Mouse (Mus musculus) lung, embryonic 15.5 days (tissue): Measurements from ENCODE around the gene Vegfb. TPM values are rescaled to one million over a fixed set of nuclear protein-coding genes. Genes with fewer than 3 reads are reported as not detected.

ENCODE experiments used
- ATAC-seq: fragments of 200-750 bp; cut with Nextera tagmentation; 2 replicates; pipeline ENCODE4 v1.8.0; 2017; ENCODE audit warnings: moderate number of reproducible peaks, borderline replicate concordance; ENCODE audit not compliant: low FRiP score, low TSS enrichment; ENCODE audit errors: extremely low read depth
- H3K27ac ChIP-seq: fragments of 300-500 bp; sonication (generic); 2 replicates; pipeline ENCODE4 v1.5.1; 2015; ENCODE audit warnings: moderate library complexity, mild to moderate bottlenecking, inconsistent platforms
- H3K27me3 ChIP-seq: fragments of 300-500 bp; sonication (generic); 2 replicates; pipeline ENCODE4 v1.6.1; 2015; ENCODE audit warnings: inconsistent platforms
- H3K36me3 ChIP-seq: fragments of 300-500 bp; sonication (generic); 2 replicates; pipeline ENCODE4 v1.6.1; 2015; ENCODE audit warnings: inconsistent platforms
- H3K4me1 ChIP-seq: fragments of 300-500 bp; sonication (generic); 2 replicates; pipeline ENCODE4 v1.6.1; 2015; ENCODE audit warnings: inconsistent platforms
- H3K4me2 ChIP-seq: fragments of 300-500 bp; sonication (generic); 2 replicates; pipeline ENCODE4 v1.6.1; 2015; ENCODE audit warnings: inconsistent platforms, mild to moderate bottlenecking, moderate library complexity
- H3K4me3 ChIP-seq: fragments of 300-500 bp; sonication (generic); 2 replicates; pipeline ENCODE4 v1.5.1; 2015; ENCODE audit warnings: mild to moderate bottlenecking, inconsistent platforms
- H3K9ac ChIP-seq: fragments of 300-500 bp; sonication (generic); 2 replicates; pipeline ENCODE4 v1.6.1; 2015; ENCODE audit warnings: inconsistent platforms
- H3K9me3 ChIP-seq: fragments of 300-500 bp; sonication (generic); 2 replicates; pipeline ENCODE4 v1.6.1; 2016; ENCODE audit warnings: inconsistent platforms
- WGBS: fragments of 180-500 bp; shearing (Covaris S2); methylation state at CpG from one replicate; pipeline ENCODE4 v1.1.7; 2015; 5-methylcytosine and 5-hydroxymethylcytosine counted together
- polyA plus RNA-seq: library from polyadenylated mRNA; unstranded; fragments of >200 nt; fragmentation: Nextera tagmentation; extraction: Ambion mirVana; gene quantifications from 2 replicates; pipeline ENCODE4 v1.2.1, GENCODE M21; 2015

Gene Vegfb
- polyA plus RNA-seq: 42.9 and 48.7 TPM in 2 replicates

DNA sequence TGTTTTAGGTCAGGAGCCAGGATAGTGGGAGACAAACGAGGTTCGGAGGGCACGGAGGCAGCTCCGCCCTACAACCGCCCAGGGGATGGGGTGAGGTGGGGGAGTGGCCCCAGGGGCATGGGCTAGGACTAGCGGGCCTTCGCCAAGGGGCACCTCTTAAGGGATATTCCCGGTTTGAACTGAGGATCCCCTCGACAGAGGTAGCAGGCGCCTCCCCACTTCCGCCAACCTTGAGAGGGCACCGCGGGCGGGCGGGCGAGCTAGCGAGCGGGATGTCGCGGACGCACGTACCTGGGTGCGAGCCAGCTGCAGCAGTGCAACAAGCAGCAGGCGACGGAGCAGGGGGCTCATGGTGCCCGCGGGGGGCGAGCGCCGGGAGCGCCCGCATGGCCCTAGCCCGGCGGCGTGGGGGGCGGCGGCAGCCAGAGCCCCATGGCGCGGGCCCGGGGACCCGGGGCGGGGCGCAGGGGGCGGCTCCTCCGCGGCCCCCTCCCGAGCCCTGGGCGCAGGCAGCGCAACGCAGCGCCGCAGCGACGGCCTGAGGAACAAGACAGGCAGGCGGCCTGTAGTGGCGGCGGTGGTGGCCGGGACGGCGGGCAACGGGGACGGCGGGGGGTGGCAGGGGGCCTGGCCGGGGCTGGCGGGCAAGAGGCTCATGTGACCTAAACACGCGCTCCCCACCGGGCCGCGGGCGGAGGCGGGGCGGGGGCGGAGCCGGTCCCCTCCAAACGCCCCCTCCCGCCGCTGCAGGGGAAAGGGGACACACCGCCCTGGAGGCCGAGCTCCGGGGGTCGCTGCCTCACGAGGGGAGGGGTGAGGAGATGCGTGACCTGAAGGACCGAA lies at the start of gene Vegfb:
Gene Vegfb, minus strand, starts transcription at position 591 of the 843 bp plus-strand sequence.
- ATAC-seq: peak; percentile 62
- Histone ChIP-seq H3K36me3 (peaks cover 25% of the 10 kb centered on the region), H3K9ac (peak within 1 kb of the TSS; percentile 95), H3K27me3 (no peaks in the 10 kb centered on the region), H3K4me2 (peak within 1 kb of the TSS; percentile 89), H3K4me3 (peak within 1 kb of the TSS; percentile 93), H3K9me3 (no peaks in the 10 kb centered on the region), H3K4me1 (peaks cover 26% of the 10 kb centered on the region), H3K27ac (peak within 1 kb of the TSS; percentile 92)
- WGBS: under 1% methylated on average over 64 of the region's 85 CpGs

DNA sequence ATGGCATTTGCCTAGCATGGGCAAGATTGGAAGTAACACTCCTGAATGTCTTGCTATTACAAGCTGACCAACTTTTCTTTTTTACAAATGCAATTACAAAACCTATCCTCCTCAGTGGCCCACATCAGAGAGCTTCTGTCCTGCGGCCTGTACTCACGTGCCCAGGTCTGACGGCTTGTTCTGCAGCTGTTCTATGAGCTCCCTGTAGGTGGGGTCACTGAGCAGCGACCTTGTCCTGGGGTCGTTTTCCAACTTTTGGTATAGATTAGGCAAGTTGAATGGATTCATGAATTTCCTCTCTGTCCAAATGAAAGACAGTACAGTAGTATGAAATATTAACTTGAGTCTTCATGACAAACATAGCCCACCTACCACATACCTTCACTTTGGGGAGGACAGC lies 46.6 kb upstream of the Vegfb start:
- no peak overlapping the region for H3K27ac ChIP-seq
- H3K27me3 ChIP-seq: no peaks in the 10 kb centered on the region
- peaks cover 67% of the 10 kb centered on the region for H3K36me3 ChIP-seq
- H3K4me1 ChIP-seq: peaks cover 10% of the 10 kb centered on the region
- no peak overlapping the region for H3K4me3 ChIP-seq
- no peak for ATAC-seq
- no peak overlapping the region for H3K9ac ChIP-seq
- H3K9me3 ChIP-seq: no peaks in the 10 kb centered on the region
- WGBS: 93% methylated on average over 5 of the region's 5 CpGs
- H3K4me2 ChIP-seq: no peak overlapping the region

DNA sequence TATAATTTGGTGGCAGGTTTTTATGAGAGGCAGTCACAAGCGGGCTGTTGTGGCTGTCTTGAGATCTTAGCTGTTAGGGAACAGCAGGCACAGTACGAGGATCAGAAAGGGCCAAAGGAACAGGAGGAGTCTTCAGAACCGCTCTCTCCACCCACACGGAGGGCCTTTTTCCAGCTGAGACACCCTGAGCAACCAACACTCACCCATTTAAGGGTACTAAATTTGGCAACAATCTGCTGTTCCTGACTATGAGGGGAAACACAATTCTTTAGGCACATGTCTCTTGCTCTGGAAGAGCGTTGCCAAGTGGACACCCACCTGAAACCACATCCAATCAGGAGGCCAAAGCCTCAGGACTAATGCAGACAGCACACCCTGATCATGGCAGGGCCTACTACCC lies 42.1 kb upstream of the Vegfb start:
- 96% methylated on average over 5 of the region's 5 CpGs for WGBS
- ATAC-seq: no peak
- Histone ChIP-seq H3K9ac (no peak overlapping the region), H3K27ac (no peak overlapping the region), H3K9me3 (no peaks in the 10 kb centered on the region), H3K36me3 (peaks cover 97% of the 10 kb centered on the region), H3K4me1 (no peaks in the 10 kb centered on the region), H3K4me2 (no peak overlapping the region), H3K27me3 (no peaks in the 10 kb centered on the region), H3K4me3 (no peak overlapping the region)

DNA sequence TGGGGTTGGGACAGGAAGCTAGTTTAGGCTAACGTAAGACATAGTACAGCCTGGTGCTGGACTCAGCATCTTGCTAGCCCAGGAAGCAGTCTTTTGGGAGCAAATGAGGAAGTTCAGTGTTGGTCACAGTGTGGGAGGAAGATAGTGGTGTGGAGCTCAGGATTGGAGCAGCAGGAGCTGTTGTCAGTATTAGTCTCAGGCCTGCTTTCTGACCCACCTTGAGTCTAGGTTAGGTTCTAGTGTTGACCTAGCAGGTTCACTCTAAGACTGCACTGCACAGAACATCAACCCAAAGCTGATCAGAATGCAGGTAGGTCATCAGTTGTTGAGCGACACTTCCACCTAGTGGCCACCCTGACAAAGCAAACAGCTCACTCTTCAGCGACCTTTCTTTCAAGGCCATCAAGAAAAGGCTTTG lies 32.8 kb upstream of the Vegfb start:
- Histone ChIP-seq H3K9ac (no peak overlapping the region), H3K4me2 (no peak overlapping the region), H3K4me1 (no peaks in the 10 kb centered on the region), H3K36me3 (peaks cover 53% of the 10 kb centered on the region), H3K27me3 (no peaks in the 10 kb centered on the region), H3K4me3 (no peak overlapping the region), H3K9me3 (no peaks in the 10 kb centered on the region), H3K27ac (no peak overlapping the region)
- ATAC-seq: no peak
- 46% methylated on average over 3 of the region's 3 CpGs for WGBS

DNA sequence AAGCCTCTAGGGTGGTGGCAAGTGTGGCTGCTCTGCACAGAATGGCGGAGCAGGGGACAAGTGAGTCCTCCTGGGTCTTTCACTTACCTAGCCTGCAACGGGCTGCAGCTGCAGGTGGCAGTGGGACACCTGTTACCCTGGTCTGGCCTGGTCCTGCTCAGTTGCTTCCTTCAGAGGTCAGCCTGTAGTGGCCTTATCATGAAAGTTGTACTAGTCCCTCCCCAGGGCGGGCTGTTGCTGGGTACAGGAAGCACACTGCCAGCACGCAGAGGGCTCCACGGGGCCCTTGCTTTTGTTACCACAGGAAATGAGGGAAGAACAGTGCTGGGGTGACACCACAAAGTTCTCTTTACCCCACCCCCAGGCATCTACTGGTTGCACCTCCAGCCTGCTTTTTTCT lies 31.7 kb upstream of the Vegfb start, which contains the start of gene Fermt3:
Gene Fermt3, minus strand, starts transcription at position 279 of the 400 bp plus-strand sequence.
- H3K27ac ChIP-seq: no peak within 1 kb of the TSS
- H3K4me1 ChIP-seq: no peaks in the 10 kb centered on the region
- H3K9me3 ChIP-seq: no peaks in the 10 kb centered on the region
- no peaks in the 10 kb centered on the region for H3K27me3 ChIP-seq
- peak within 1 kb of the TSS; percentile 9; the same call in 1 of the 2 replicates for H3K4me3 ChIP-seq
- H3K36me3 ChIP-seq: peaks cover 43% of the 10 kb centered on the region
- no peak within 1 kb of the TSS for H3K4me2 ChIP-seq
- WGBS: 60% methylated on average over 5 of the region's 5 CpGs
- ATAC-seq: peak; percentile 67; the same call in 1 of the 2 replicates
- H3K9ac ChIP-seq: no peak within 1 kb of the TSS

GRCm38 (mm10) chr19:7018546-7018945 lies 31.1 kb upstream of the Vegfb start:
- Histone ChIP-seq H3K27me3 (no peaks in the 10 kb centered on the region), H3K9me3 (no peaks in the 10 kb centered on the region), H3K4me2 (no peak overlapping the region), H3K27ac (no peak overlapping the region), H3K4me3 (peak overlapping the region; percentile 9; the same call in 1 of the 2 replicates), H3K9ac (no peak overlapping the region), H3K4me1 (no peaks in the 10 kb centered on the region), H3K36me3 (peaks cover 38% of the 10 kb centered on the region)
- WGBS: 82% methylated on average over 11 of the region's 11 CpGs
- no peak for ATAC-seq

DNA sequence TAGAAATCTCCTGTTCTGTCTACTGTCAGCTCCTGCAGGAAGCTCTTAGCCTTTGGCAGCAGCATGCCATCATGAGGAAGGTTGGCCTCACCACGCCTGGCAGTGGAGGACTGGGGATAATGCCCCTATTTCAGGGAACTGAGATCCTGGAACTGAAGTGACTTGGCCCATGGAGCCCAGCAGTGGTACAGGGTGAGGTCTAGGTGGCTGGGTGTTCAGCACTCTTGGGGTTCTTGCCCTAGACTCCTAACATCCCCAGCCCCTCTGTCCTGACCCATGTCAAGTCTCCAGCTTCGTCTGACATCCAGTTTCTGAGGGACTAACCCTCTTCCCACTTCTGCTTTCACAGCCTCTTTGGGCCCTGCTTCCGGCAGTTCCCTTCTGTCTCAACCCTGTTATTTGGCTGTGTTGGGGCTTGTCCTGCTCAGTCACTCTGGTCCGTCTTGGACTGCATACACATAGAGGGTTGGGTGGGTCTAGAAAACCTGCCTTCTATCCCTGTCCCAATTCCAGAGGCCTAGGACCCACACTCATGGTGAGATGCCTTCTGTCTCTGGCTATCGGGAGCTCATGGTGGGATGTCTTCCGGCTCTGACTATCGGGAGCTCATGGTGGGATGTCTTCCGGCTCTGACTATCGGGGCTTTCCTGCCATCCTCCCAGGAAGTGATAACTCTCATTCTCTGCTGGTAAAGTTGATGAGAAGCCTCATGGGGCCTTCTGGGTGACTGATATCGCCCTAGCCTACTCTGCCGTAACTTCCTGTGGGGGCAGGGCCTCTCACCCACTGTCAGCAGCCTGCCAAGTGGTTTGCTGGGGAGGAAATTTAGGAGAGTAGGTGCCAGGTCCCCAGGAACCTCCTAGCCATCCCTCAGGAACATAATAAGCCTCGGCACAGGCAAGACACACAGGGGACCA lies 30.3 kb upstream of the Vegfb start:
- Histone ChIP-seq H3K9me3 (no peaks in the 10 kb centered on the region), H3K4me3 (no peak overlapping the region), H3K27ac (no peak overlapping the region), H3K9ac (no peak overlapping the region), H3K4me1 (no peaks in the 10 kb centered on the region), H3K4me2 (no peak overlapping the region), H3K36me3 (peaks cover 31% of the 10 kb centered on the region), H3K27me3 (no peaks in the 10 kb centered on the region)
- WGBS: 72% methylated on average over 12 of the region's 12 CpGs
- ATAC-seq: no peak

DNA sequence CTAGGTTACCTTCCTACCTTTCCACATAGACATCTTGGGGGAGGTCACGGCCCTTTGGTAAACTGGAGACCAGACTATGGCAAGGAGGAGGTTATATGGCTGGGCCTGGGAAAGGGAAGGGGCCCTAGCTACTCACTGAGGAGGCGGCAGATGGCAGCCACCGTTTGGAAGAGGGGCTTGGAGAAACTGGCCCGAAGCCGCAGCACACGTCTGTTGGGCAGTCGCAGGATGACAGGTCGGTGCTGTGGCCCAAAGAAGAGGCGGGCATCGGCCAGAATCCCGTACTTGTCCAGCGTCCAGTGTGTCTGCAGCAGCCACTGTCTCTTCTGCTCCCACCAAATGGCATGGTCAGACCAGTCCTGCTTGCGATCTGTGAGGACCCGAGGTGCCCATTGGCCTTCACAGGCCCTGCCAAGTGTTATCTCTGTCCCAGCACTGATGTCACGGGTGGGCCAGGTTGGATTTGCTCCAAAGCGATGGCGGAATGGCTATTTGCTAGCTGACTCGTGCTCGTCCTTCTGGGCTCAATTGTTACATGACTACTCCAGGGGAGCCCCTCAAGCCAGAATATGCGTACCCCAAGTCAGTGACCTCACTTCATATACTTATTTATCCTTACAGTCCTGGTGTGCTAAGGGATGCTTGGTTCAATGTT lies 27.2 kb upstream of the Vegfb start:
- H3K36me3 ChIP-seq: no peaks in the 10 kb centered on the region; the same call in 1 of the 2 replicates
- no peak for ATAC-seq
- no peaks in the 10 kb centered on the region for H3K4me1 ChIP-seq
- WGBS: 85% methylated on average over 20 of the region's 20 CpGs
- H3K9ac ChIP-seq: no peak overlapping the region
- H3K4me3 ChIP-seq: no peak overlapping the region
- no peaks in the 10 kb centered on the region for H3K27me3 ChIP-seq
- no peak overlapping the region for H3K4me2 ChIP-seq
- H3K9me3 ChIP-seq: no peaks in the 10 kb centered on the region
- H3K27ac ChIP-seq: no peak overlapping the region

- Histone ChIP-seq H3K4me3 (no peak overlapping the region), H3K36me3 (no peaks in the 10 kb centered on the region), H3K9ac (no peak overlapping the region), H3K4me1 (no peaks in the 10 kb centered on the region), H3K27me3 (no peaks in the 10 kb centered on the region), H3K27ac (no peak overlapping the region), H3K4me2 (no peak overlapping the region), H3K9me3 (no peaks in the 10 kb centered on the region)
- WGBS: 92% methylated on average over 9 of the region's 9 CpGs
- ATAC-seq: no peak
These were observed 26.5 kb upstream of the Vegfb start for GRCm38 (mm10) chr19:7013984-7014383.

GRCm38 (mm10) chr19:7012426-7012825 lies 25.0 kb upstream of the Vegfb start:
- Histone ChIP-seq H3K4me2 (no peak overlapping the region), H3K9me3 (no peaks in the 10 kb centered on the region), H3K27me3 (no peaks in the 10 kb centered on the region), H3K9ac (no peak overlapping the region), H3K27ac (no peak overlapping the region), H3K36me3 (no peaks in the 10 kb centered on the region), H3K4me3 (no peak overlapping the region), H3K4me1 (no peaks in the 10 kb centered on the region)
- no peak for ATAC-seq
- WGBS: 66% methylated on average over 4 of the region's 4 CpGs

DNA sequence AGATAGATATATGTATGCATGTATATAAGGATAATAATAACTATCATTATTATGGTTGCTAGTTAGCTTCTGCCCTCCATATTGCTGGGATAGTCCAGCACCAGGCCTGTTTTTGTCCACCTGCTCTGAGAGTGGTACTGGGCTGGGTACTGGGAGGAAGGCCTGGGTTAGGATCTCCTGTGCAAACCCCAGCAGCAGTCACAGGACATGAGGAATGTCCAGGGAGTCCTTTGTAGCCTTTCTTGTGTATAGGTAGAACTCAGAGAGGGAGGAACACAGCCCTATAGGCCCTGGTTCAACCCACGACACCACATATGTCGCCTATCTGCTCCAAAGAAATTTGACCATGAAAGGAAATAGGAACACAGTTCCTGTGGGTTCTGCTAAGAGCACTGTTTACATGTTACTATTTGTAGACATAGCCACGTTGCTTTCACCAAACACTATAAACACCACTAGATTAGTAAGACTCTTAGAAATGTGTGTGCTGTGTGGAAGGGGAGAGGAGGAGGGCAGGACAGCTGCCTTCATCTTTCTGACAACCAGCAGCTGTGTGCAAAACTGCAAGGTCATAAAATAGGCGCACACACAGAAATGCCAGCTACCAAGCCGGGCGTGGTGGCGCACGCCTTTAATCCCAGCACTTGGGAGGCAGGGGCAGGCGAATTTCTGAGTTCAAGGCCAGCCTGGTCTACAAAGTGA lies 19.6 kb upstream of the Vegfb start:
- no peak overlapping the region for H3K4me3 ChIP-seq
- no peak overlapping the region for H3K9ac ChIP-seq
- H3K36me3 ChIP-seq: no peaks in the 10 kb centered on the region
- 68% methylated on average over 9 of the region's 9 CpGs for WGBS
- H3K9me3 ChIP-seq: no peaks in the 10 kb centered on the region
- no peak overlapping the region for H3K4me2 ChIP-seq
- peak; percentile 43; the same call in 1 of the 2 replicates for ATAC-seq
- no peaks in the 10 kb centered on the region for H3K27me3 ChIP-seq
- H3K27ac ChIP-seq: peak overlapping the region; percentile 42
- no peaks in the 10 kb centered on the region for H3K4me1 ChIP-seq
